Mouse (Mus musculus): ENCODE measurements around the gene Crybg2. TPM values are rescaled to one million over a fixed set of nuclear protein-coding genes. Genes with fewer than 3 reads are reported as not detected.

The Crybg2 gene
- polyA plus RNA-seq, 1 experiment from 2014 or later: 17.9 TPM

DNA sequence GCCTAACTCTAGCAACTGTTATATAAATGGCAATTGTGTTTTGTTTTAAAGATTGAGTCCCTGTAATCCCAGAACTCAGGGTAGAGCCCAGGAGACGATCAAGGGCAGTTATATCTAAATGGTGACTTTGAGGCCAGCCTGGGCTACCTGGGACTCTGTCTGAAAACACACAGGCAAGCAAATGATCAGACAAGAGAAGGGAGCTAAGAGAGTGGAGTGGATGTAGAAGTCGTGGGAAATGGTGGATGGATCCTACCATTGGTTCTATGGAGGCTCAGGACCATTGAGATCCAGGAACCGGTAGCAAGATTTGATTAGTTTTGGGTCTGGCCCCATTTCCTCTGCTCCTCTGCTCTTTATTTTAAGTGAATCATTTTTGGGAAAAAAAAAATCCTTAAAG is 35.5 kb downstream of the Crybg2 start:
- WGBS: 91% methylated on average over 3 of the region's 3 CpGs
- TF ChIP-seq CTCF (IDR thresholded peaks at IDR 0.05; ENCODE audit: low read depth): no peak
- no peak overlapping the region for H3K9ac ChIP-seq (ENCODE audit: low read depth, low read length)
- no peaks in the 10 kb centered on the region for H3K9me3 ChIP-seq (ENCODE audit: control insufficient read depth)
- ATAC-seq: no peak
- no peak overlapping the region for H3K4me2 ChIP-seq (replicated peaks; ENCODE audit: low read depth)
- peaks cover 2% of the 10 kb centered on the region; the same call in 1 of the 2 replicates for H3K36me3 ChIP-seq (ENCODE audit: control insufficient read depth, insufficient read depth)
- no peak overlapping the region for H3K27ac ChIP-seq (ENCODE audit: low read depth, low read length)
- no peaks in the 10 kb centered on the region; the same call in 1 of the 2 replicates for H3K4me1 ChIP-seq (replicated peaks; ENCODE audit: control insufficient read depth, insufficient read depth, low read length)
- H3K4me3 ChIP-seq (ENCODE audit: low read depth, low read length): no peak overlapping the region
- no peaks in the 10 kb centered on the region for H3K27me3 ChIP-seq (replicated peaks; ENCODE audit: control insufficient read depth, insufficient read depth, low read length)

DNA sequence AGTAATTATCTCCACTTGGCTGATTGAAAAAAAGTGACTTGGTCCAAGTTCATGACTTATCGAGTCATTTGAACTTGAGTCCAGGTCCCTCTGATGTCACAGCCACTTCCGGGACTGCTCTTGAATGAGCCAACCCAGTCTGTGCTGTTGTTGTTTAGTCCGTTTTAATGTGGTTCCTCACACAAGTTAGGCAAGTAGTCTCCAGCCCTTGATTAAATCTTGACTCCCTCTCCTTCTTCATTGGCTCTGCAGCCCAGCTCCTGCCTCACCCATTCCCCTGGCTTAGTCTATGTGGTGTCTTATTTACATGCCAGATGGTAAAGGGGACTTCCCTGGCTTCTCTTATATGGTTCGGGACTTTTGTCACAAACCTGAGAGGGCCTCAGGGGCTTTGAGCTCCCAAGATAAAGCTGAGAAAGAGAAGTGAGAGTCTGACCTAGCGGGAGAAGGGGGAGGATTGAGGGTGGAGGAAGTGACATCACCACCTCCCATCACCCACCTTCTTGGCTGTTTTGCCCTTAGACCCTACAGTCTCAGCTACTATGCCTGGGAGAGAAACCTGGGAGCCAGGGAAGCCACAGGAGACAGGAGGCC is 36.5 kb downstream of the Crybg2 start:
- no peak overlapping the region for H3K4me3 ChIP-seq (ENCODE audit: low read depth, low read length)
- no peaks in the 10 kb centered on the region for H3K9me3 ChIP-seq (ENCODE audit: control insufficient read depth)
- no peaks in the 10 kb centered on the region; the same call in 1 of the 2 replicates for H3K36me3 ChIP-seq (ENCODE audit: control insufficient read depth, insufficient read depth)
- H3K4me2 ChIP-seq (replicated peaks; ENCODE audit: low read depth): no peak overlapping the region
- H3K27me3 ChIP-seq (replicated peaks; ENCODE audit: control insufficient read depth, insufficient read depth, low read length): no peaks in the 10 kb centered on the region
- H3K27ac ChIP-seq (ENCODE audit: low read depth, low read length): no peak overlapping the region
- ATAC-seq: no peak
- WGBS: 57% methylated on average over 5 of the region's 5 CpGs
- no peak overlapping the region for H3K9ac ChIP-seq (ENCODE audit: low read depth, low read length)
- TF ChIP-seq CTCF (IDR thresholded peaks at IDR 0.05; ENCODE audit: low read depth): no peak
- H3K4me1 ChIP-seq (replicated peaks; ENCODE audit: control insufficient read depth, insufficient read depth, low read length): no peaks in the 10 kb centered on the region; the same call in 1 of the 2 replicates

DNA sequence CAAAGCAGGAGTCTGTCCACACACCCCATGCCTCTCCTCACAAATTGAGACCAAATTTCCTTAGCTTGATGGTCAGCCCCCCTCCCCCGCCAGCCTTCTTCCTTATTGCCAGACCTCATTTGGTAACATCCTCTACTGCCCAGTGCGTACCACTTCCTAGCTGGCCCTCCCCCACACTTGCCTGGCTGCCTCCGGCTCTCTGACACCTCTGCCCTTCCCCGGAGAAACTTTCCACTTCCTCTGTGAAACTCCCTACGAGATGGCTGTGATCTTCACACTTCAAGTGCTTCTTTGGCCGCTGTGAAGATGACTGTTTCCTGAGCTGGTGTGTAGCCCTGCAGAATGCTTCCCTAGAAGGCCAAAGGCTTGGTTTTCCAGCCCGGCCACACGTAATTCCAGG is 38.0 kb downstream of the Crybg2 start:
- H3K4me3 ChIP-seq (ENCODE audit: low read depth, low read length): no peak overlapping the region

GRCm38 (mm10) chr4:134100245-134100644 is 39.6 kb downstream of the Crybg2 start:
- Histone ChIP-seq H3K36me3 (ENCODE audit: control insufficient read depth, insufficient read depth) (no peaks in the 10 kb centered on the region), H3K9me3 (ENCODE audit: control insufficient read depth) (no peaks in the 10 kb centered on the region), H3K27ac (ENCODE audit: low read depth, low read length) (no peak overlapping the region), H3K27me3 (replicated peaks; ENCODE audit: control insufficient read depth, insufficient read depth, low read length) (no peaks in the 10 kb centered on the region), H3K9ac (ENCODE audit: low read depth, low read length) (no peak overlapping the region), H3K4me3 (ENCODE audit: low read depth, low read length) (no peak overlapping the region), H3K4me2 (replicated peaks; ENCODE audit: low read depth) (no peak overlapping the region), H3K4me1 (replicated peaks; ENCODE audit: control insufficient read depth, insufficient read depth, low read length) (no peaks in the 10 kb centered on the region; the same call in 1 of the 2 replicates)
- TF ChIP-seq CTCF (IDR thresholded peaks at IDR 0.05; ENCODE audit: low read depth): no peak
- ATAC-seq: no peak
- WGBS: 80% methylated on average over 4 of the region's 4 CpGs

More for the DNA sequence above, 38.0 kb downstream of the Crybg2 start:
- TF ChIP-seq CTCF (IDR thresholded peaks at IDR 0.05; ENCODE audit: low read depth): no peak
- Histone ChIP-seq H3K36me3 (ENCODE audit: control insufficient read depth, insufficient read depth) (no peaks in the 10 kb centered on the region), H3K27me3 (replicated peaks; ENCODE audit: control insufficient read depth, insufficient read depth, low read length) (no peaks in the 10 kb centered on the region), H3K4me1 (replicated peaks; ENCODE audit: control insufficient read depth, insufficient read depth, low read length) (no peaks in the 10 kb centered on the region; the same call in 1 of the 2 replicates), H3K4me2 (replicated peaks; ENCODE audit: low read depth) (no peak overlapping the region), H3K27ac (ENCODE audit: low read depth, low read length) (no peak overlapping the region), H3K9me3 (ENCODE audit: control insufficient read depth) (no peaks in the 10 kb centered on the region), H3K9ac (ENCODE audit: low read depth, low read length) (no peak overlapping the region)
- ATAC-seq: no peak
- WGBS: 48% methylated on average over 8 of the region's 8 CpGs

DNA sequence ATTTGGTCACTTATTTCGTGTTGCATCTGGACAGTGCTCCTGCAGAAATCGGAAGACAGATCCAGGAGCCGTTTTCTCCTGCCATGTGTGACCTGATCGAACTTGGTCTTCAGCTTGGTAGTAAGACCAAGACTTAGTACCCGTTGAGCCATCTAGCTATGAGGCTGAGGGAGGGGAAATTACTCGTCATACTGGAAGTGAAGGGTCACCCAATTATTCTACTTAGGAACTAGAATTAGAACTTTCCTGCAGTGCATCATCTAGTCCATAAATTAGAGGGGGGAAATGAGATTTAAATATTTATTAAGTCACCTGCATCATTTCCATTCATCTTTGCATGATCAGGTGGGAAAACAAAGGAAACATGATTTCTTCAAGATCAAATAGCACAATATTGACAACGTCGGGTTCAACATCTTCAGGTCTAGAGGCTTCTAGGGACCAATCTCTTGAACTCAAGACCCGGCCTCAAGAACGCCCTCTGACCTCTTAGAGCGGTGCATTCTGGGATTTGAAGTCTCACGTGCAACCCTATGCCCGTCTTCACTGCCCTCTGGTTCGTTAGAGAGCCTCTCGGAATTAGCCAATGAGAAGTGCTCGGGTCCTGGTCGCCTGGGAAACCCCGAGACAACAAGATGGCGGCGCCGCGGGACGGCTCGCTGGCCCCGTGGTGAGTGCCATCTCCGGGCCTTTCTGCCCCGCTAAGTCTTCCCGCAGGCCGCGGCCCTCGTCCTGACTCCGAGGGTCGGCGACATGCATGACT is 41.5 kb downstream of the Crybg2 start, which contains the start of gene Ubxn11:
Gene Ubxn11 (plus strand): TSS at position 592 of the 763 bp plus-strand sequence.
- TF ChIP-seq CTCF (IDR thresholded peaks at IDR 0.05; ENCODE audit: low read depth): no peak
- H3K36me3 ChIP-seq (ENCODE audit: control insufficient read depth, insufficient read depth): no peaks in the 10 kb centered on the region
- H3K4me2 ChIP-seq (replicated peaks; ENCODE audit: low read depth): peak within 1 kb of the TSS; percentile 64
- H3K27me3 ChIP-seq (replicated peaks; ENCODE audit: control insufficient read depth, insufficient read depth, low read length): no peaks in the 10 kb centered on the region
- 0 out of 2 replicates have a peak within 1 kb of the TSS, but pooled peaks have one; percentile 24 for H3K9ac ChIP-seq (ENCODE audit: low read depth, low read length)
- H3K27ac ChIP-seq (ENCODE audit: low read depth, low read length): no peak within 1 kb of the TSS
- no peaks in the 10 kb centered on the region; the same call in 1 of the 2 replicates for H3K4me1 ChIP-seq (replicated peaks; ENCODE audit: control insufficient read depth, insufficient read depth, low read length)
- H3K4me3 ChIP-seq (ENCODE audit: low read depth, low read length): peak within 1 kb of the TSS; percentile 57
- 18% methylated on average over 34 of the region's 34 CpGs for WGBS
- ATAC-seq: peak; percentile 88
- no peaks in the 10 kb centered on the region for H3K9me3 ChIP-seq (ENCODE audit: control insufficient read depth)

DNA sequence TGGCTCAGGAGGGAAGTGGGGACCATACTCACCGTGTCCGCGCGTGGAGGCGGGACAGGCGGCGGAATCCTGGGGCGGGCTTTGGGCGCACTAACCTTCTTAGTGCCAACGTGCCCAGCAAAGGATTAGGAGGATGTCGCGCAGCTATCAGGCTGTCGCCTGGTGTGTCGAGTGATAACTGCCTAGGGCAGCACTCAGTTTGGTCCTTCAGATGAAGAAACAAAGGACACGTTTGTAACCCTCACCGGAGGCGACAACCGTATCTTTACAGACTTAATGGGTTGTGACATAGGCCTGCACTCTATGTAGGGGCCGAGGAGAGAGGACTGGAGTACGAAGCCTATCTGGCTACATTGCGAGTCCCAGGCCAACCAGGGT is 42.1 kb downstream of the Crybg2 start:
- H3K27me3 ChIP-seq (replicated peaks; ENCODE audit: control insufficient read depth, insufficient read depth, low read length): no peaks in the 10 kb centered on the region
- no peak for TF ChIP-seq CTCF (IDR thresholded peaks at IDR 0.05; ENCODE audit: low read depth)

More for the DNA sequence above, 42.1 kb downstream of the Crybg2 start:
- ATAC-seq: peak; percentile 48; the same call in 1 of the 2 replicates
- Histone ChIP-seq H3K4me1 (replicated peaks; ENCODE audit: control insufficient read depth, insufficient read depth, low read length) (no peaks in the 10 kb centered on the region; the same call in 1 of the 2 replicates), H3K4me2 (replicated peaks; ENCODE audit: low read depth) (peak overlapping the region; percentile 64), H3K36me3 (ENCODE audit: control insufficient read depth, insufficient read depth) (no peaks in the 10 kb centered on the region), H3K9ac (ENCODE audit: low read depth, low read length) (0 out of 2 replicates have a peak overlapping the region, but pooled peaks have one; percentile 24), H3K27ac (ENCODE audit: low read depth, low read length) (no peak overlapping the region), H3K9me3 (ENCODE audit: control insufficient read depth) (no peaks in the 10 kb centered on the region), H3K4me3 (ENCODE audit: low read depth, low read length) (peak overlapping the region; percentile 57)
- WGBS: 4% methylated on average over 21 of the region's 21 CpGs
